Mouse (Mus musculus): Measurements from ENCODE around the gene Zbtb7b. TPM values are rescaled to one million over a fixed set of nuclear protein-coding genes. Genes with fewer than 3 reads are reported as not detected.
A peak's percentile ranks its signal among the peaks of the same experiment; 100 is the strongest.

Gene Zbtb7b
- polyA plus RNA-seq (2015; fragmentation: Nextera tagmentation; extraction: Ambion mirVana), result 4.8 and 5.9 TPM in 2 replicates

- no peaks in the 10 kb centered on the region for H3K9me3 ChIP-seq (ENCODE audit: control insufficient read depth, low read length)
- H3K27me3 ChIP-seq (ENCODE audit: control insufficient read depth, insufficient read depth, low read depth, low read length), result no peaks in the 10 kb centered on the region
- H3K4me1 ChIP-seq (replicated peaks; ENCODE audit: control insufficient read depth, insufficient read depth, low read length), result peaks cover 29% of the 10 kb centered on the region
- ATAC-seq (ENCODE audit: low read depth), result peak; percentile 58
- peak within 1 kb of the TSS; percentile 98 for H3K27ac ChIP-seq (ENCODE audit: low read length)
- H3K9ac ChIP-seq (ENCODE audit: low read length), result peak within 1 kb of the TSS; percentile 80
- peak within 1 kb of the TSS; percentile 73 for H3K4me3 ChIP-seq (ENCODE audit: low read length)
- WGBS, result under 1% methylated on average over 40 of the region's 42 CpGs
- no peaks in the 10 kb centered on the region for H3K36me3 ChIP-seq (ENCODE audit: control insufficient read depth, insufficient read depth, low read length)
- peak within 1 kb of the TSS; percentile 99 for H3K4me2 ChIP-seq (ENCODE audit: low read depth, low read length)
Observed at GRCm38 (mm10) chr3:89394006-89394893, at the start of gene Zbtb7b. Zbtb7b (minus strand) TSS chr3:89394776.

DNA sequence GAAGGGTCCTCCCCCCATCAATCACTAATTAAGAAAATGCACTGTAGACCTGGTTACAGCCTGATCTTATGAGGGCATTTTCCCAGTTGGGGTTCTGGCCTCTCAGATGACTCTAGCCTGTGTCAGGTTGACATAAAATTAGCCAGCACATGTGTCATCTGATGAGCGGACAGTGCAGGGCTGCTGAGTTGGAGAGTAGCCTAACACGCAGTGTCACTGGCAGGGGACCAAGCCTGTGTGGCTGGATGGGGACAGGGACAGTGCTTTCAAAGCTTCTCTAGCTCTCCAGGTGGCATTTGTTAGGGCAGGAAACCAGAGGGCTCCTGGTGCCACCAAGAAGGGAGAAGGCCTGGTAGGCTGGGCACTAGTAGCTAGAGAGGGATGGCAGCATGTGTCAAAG, 46.1 kb upstream of the Zbtb7b start:
- no peaks in the 10 kb centered on the region for H3K27me3 ChIP-seq (ENCODE audit: control insufficient read depth, insufficient read depth, low read depth, low read length)
- no peak overlapping the region for H3K4me3 ChIP-seq (ENCODE audit: low read length)
- no peak overlapping the region for H3K9ac ChIP-seq (ENCODE audit: low read length)
- no peaks in the 10 kb centered on the region for H3K9me3 ChIP-seq (ENCODE audit: control insufficient read depth, low read length)
- H3K4me2 ChIP-seq (ENCODE audit: low read depth, low read length), result no peak overlapping the region
- H3K27ac ChIP-seq (ENCODE audit: low read length), result no peak overlapping the region
- H3K4me1 ChIP-seq (replicated peaks; ENCODE audit: control insufficient read depth, insufficient read depth, low read length), result peaks cover 12% of the 10 kb centered on the region
- 83% methylated on average over 2 of the region's 2 CpGs for WGBS
- no peaks in the 10 kb centered on the region; the same call in 1 of the 2 replicates for H3K36me3 ChIP-seq (ENCODE audit: control insufficient read depth, insufficient read depth, low read length)
- ATAC-seq (ENCODE audit: low read depth), result no peak

DNA sequence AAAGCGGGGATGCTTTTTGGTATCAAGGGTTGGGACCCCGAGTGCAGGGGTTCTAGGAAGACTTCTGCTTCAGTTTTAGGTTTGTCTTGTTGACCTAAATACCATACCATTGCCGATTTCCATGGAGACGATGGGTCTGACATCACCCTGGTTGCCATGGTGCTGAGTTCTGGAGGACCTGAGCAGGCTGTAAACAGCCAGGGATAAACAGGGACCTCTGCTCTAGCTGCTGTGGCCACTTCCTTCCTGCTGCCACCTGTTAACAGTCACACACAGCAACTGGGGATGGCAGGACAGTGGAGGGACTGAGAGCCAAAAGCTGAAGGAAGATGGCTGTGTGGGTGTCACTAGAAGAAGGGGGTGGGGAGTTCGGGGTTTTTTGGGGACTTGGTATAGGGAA, 42.7 kb upstream of the Zbtb7b start:
- no peak for ATAC-seq (ENCODE audit: low read depth)

DNA sequence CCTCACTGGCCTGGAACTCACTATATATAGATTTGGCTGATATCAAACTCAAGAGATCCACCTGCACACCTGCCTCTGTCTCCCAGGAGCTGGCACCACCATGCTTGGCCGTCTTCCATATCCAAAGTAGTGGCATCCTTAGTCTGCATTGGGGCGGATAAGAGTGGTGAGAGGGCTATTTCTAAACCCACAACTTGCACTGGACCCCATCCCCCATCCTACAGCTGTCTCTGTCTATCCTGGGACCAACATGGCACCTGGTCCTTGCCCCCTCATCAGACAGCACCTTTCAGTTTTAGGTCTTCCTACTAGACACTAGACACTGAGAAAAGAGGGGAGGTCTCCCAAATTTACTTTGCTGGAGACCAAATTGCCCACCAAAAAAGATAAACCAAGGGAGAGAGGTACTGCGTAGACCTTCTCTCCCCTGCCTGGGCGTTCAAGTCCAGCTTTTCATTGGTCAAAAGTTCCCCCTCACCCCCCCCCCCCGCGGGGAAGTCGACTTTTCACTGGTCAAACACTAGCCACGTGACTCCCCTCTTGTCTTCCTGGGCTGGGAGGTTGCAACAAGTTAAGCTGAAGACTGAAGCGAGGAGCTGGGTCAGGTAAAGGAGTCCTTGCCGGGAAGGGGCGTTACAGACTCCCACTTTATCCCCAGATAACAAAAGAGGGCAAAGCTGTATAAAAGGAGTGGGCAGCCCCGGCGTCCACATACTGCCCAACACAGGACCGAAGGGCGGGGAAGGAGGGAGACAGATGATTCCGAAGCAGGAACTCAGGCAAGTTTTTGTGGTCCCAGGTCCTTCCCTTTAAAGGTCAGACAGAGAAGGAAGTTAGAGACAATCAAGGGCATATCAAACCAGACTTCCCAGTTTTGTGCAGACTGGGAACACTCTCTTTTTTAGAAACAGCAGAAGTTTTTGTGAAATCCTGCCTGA, 41.9 kb upstream of the Zbtb7b start, which contains the start of gene Pbxip1:
TSS of gene Pbxip1 (plus strand) at position 531 of the 938 bp plus-strand sequence.
- H3K9ac ChIP-seq (ENCODE audit: low read length), result peak within 1 kb of the TSS; percentile 73
- peaks cover 15% of the 10 kb centered on the region for H3K4me1 ChIP-seq (replicated peaks; ENCODE audit: control insufficient read depth, insufficient read depth, low read length)
- WGBS, result 5% methylated on average over 16 of the region's 16 CpGs
- ATAC-seq (ENCODE audit: low read depth), result peak; percentile 92
- peaks cover 20% of the 10 kb centered on the region for H3K36me3 ChIP-seq (ENCODE audit: control insufficient read depth, insufficient read depth, low read length)
- peak within 1 kb of the TSS; percentile 39 for H3K27ac ChIP-seq (ENCODE audit: low read length)
- H3K4me2 ChIP-seq (ENCODE audit: low read depth, low read length), result peak within 1 kb of the TSS; percentile 59
- H3K27me3 ChIP-seq (ENCODE audit: control insufficient read depth, insufficient read depth, low read depth, low read length), result no peaks in the 10 kb centered on the region
- H3K9me3 ChIP-seq (ENCODE audit: control insufficient read depth, low read length), result no peaks in the 10 kb centered on the region
- H3K4me3 ChIP-seq (ENCODE audit: low read length), result peak within 1 kb of the TSS; percentile 67

More for the DNA sequence above, 42.7 kb upstream of the Zbtb7b start:
- H3K9ac ChIP-seq (ENCODE audit: low read length), result peak overlapping the region; percentile 73
- H3K4me3 ChIP-seq (ENCODE audit: low read length), result peak overlapping the region; percentile 67
- no peaks in the 10 kb centered on the region for H3K27me3 ChIP-seq (ENCODE audit: control insufficient read depth, insufficient read depth, low read depth, low read length)
- H3K4me2 ChIP-seq (ENCODE audit: low read depth, low read length), result peak overlapping the region; percentile 59
- H3K27ac ChIP-seq (ENCODE audit: low read length), result peak overlapping the region; percentile 39
- peaks cover 20% of the 10 kb centered on the region for H3K36me3 ChIP-seq (ENCODE audit: control insufficient read depth, insufficient read depth, low read length)
- WGBS, result 32% methylated on average over 5 of the region's 5 CpGs
- H3K4me1 ChIP-seq (replicated peaks; ENCODE audit: control insufficient read depth, insufficient read depth, low read length), result peaks cover 12% of the 10 kb centered on the region
- H3K9me3 ChIP-seq (ENCODE audit: control insufficient read depth, low read length), result no peaks in the 10 kb centered on the region

DNA sequence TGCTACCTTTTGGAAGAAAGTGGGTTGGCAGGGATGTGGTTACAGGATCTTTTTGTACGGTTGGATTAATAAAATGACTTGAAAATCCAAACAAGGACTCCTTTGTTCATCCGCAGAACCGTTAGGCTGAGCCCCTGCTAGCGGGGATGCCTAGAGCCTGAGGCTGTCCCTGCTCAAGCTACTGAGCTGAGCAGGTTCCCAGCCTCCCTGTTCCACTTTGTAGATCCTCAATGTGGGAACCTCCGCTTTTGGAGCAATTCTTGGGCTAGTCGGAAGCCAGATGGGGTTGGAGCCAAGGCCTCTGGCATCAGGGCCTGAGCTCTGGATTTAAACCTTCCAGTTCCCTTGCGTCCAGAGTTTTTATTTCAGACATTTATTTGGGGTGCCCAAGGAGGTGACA, 40.5 kb upstream of the Zbtb7b start:
- Histone ChIP-seq H3K36me3 (ENCODE audit: control insufficient read depth, insufficient read depth, low read length) (peaks cover 20% of the 10 kb centered on the region), H3K27ac (ENCODE audit: low read length) (no peak overlapping the region), H3K27me3 (ENCODE audit: control insufficient read depth, insufficient read depth, low read depth, low read length) (no peaks in the 10 kb centered on the region), H3K4me3 (ENCODE audit: low read length) (no peak overlapping the region), H3K9me3 (ENCODE audit: control insufficient read depth, low read length) (no peaks in the 10 kb centered on the region), H3K4me2 (ENCODE audit: low read depth, low read length) (no peak overlapping the region), H3K9ac (ENCODE audit: low read length) (no peak overlapping the region), H3K4me1 (replicated peaks; ENCODE audit: control insufficient read depth, insufficient read depth, low read length) (peaks cover 21% of the 10 kb centered on the region)
- ATAC-seq (ENCODE audit: low read depth), result no peak
- WGBS, result 68% methylated on average over 7 of the region's 7 CpGs

GRCm38 (mm10) chr3:89434532-89434931, 40.0 kb upstream of the Zbtb7b start:
- WGBS, result 76% methylated on average over 11 of the region's 11 CpGs
- no peak for ATAC-seq (ENCODE audit: low read depth)
- Histone ChIP-seq H3K9me3 (ENCODE audit: control insufficient read depth, low read length) (no peaks in the 10 kb centered on the region), H3K4me1 (replicated peaks; ENCODE audit: control insufficient read depth, insufficient read depth, low read length) (peaks cover 21% of the 10 kb centered on the region), H3K4me3 (ENCODE audit: low read length) (no peak overlapping the region), H3K9ac (ENCODE audit: low read length) (no peak overlapping the region), H3K36me3 (ENCODE audit: control insufficient read depth, insufficient read depth, low read length) (peaks cover 20% of the 10 kb centered on the region), H3K4me2 (ENCODE audit: low read depth, low read length) (no peak overlapping the region), H3K27ac (ENCODE audit: low read length) (no peak overlapping the region), H3K27me3 (ENCODE audit: control insufficient read depth, insufficient read depth, low read depth, low read length) (no peaks in the 10 kb centered on the region)

GRCm38 (mm10) chr3:89432606-89433005, 38.0 kb upstream of the Zbtb7b start:
- Histone ChIP-seq H3K4me2 (ENCODE audit: low read depth, low read length) (no peak overlapping the region), H3K27me3 (ENCODE audit: control insufficient read depth, insufficient read depth, low read depth, low read length) (no peaks in the 10 kb centered on the region), H3K4me3 (ENCODE audit: low read length) (no peak overlapping the region), H3K27ac (ENCODE audit: low read length) (no peak overlapping the region), H3K9ac (ENCODE audit: low read length) (no peak overlapping the region), H3K4me1 (replicated peaks; ENCODE audit: control insufficient read depth, insufficient read depth, low read length) (peaks cover 21% of the 10 kb centered on the region), H3K36me3 (ENCODE audit: control insufficient read depth, insufficient read depth, low read length) (peaks cover 20% of the 10 kb centered on the region), H3K9me3 (ENCODE audit: control insufficient read depth, low read length) (no peaks in the 10 kb centered on the region)
- 95% methylated on average over 8 of the region's 8 CpGs for WGBS
- ATAC-seq (ENCODE audit: low read depth), result no peak

- H3K4me2 ChIP-seq (ENCODE audit: low read depth, low read length), result peak within 1 kb of the TSS; percentile 70
- peaks cover 9% of the 10 kb centered on the region for H3K4me1 ChIP-seq (replicated peaks; ENCODE audit: control insufficient read depth, insufficient read depth, low read length)
- H3K9ac ChIP-seq (ENCODE audit: low read length), result peak within 1 kb of the TSS; percentile 99
- peak within 1 kb of the TSS; percentile 95 for H3K4me3 ChIP-seq (ENCODE audit: low read length)
- 2% methylated on average over 68 of the region's 68 CpGs for WGBS
- peak within 1 kb of the TSS; percentile 93 for H3K27ac ChIP-seq (ENCODE audit: low read length)
- H3K27me3 ChIP-seq (ENCODE audit: control insufficient read depth, insufficient read depth, low read depth, low read length), result no peaks in the 10 kb centered on the region
- peaks cover 36% of the 10 kb centered on the region for H3K36me3 ChIP-seq (ENCODE audit: control insufficient read depth, insufficient read depth, low read length)
- H3K9me3 ChIP-seq (ENCODE audit: control insufficient read depth, low read length), result no peaks in the 10 kb centered on the region
- ATAC-seq (ENCODE audit: low read depth), result peak; percentile 99
Observed at GRCm38 (mm10) chr3:89430171-89431159, 35.9 kb upstream of the Zbtb7b start, which contains the start of gene Pygo2. Pygo2 (plus strand) TSS chr3:89430214.

All from lung, embryonic 16.5 days (tissue).